Mouse (Mus musculus) heart, postnatal 10 days (tissue): ENCODE measurements around the gene Ifna1. TPM values are rescaled to one million over a fixed set of nuclear protein-coding genes. Genes with fewer than 3 reads are reported as not detected.
A peak's percentile ranks its signal among the peaks of the same experiment; 100 is the strongest.

Source experiments
- DNase-seq, 2 experiments: peaks; one replicate each; pipeline ENCODE4 v3.0.0; 2021
- intact Hi-C: fragments of 180-260 bp; cut with DNase I; formaldehyde crosslinking; loops from one replicate; pipeline ENCODE4 v1.15.1; 2025
- total RNA-seq, 2 experiments: library from RNA; stranded (reverse); gene quantifications; 2 replicates each; pipeline ENCODE4 v1.2.3; 2021

Gene Ifna1
- total RNA-seq, 2 experiments from 2014 or later, result not detected

- DNase-seq, result peak; percentile 24 to 38
- intact Hi-C loops, result loop anchor here (10.0 kb wide), 1 partner anchor 657 kb away; no protein-coding TSS in a partner anchor
Measured at GRCm38 (mm10) chr4:88867926-88868911, 18.3 kb downstream of the Ifna1 start.

- DNase-seq, result peak; percentile 41 to 62
- intact Hi-C loops, result loop anchor here (1.0 to 5.0 kb wide), 2 partner anchors 65 to 257 kb away; no protein-coding TSS in a partner anchor
Measured at GRCm38 (mm10) chr4:88872691-88873090, 22.8 kb downstream of the Ifna1 start.

- intact Hi-C loops, result loop anchor here (5.0 kb wide), 1 partner anchor 72 kb away; no protein-coding TSS in a partner anchor
- DNase-seq, result no peak
Measured at GRCm38 (mm10) chr4:88875435-88876095, 25.7 kb downstream of the Ifna1 start.

- intact Hi-C loops, result loop anchor here (5.0 kb wide), 1 partner anchor 71 kb away; no protein-coding TSS in a partner anchor
- DNase-seq, result no peak
Measured at GRCm38 (mm10) chr4:88876520-88876919, 26.6 kb downstream of the Ifna1 start.

GRCm38 (mm10) chr4:88878246-88878645 lies 28.4 kb downstream of the Ifna1 start:
- DNase-seq, result no peak
- intact Hi-C loops, result loop anchor here (5.0 kb wide), 1 partner anchor 69 kb away; no protein-coding TSS in a partner anchor

GRCm38 (mm10) chr4:88878772-88879171 lies 28.9 kb downstream of the Ifna1 start:
- DNase-seq, result no peak
- intact Hi-C loops, result loop anchor here (5.0 kb wide), 1 partner anchor 69 kb away; no protein-coding TSS in a partner anchor

GRCm38 (mm10) chr4:88880101-88880500 lies 30.2 kb downstream of the Ifna1 start, which contains the start of gene Ifne:
TSS of gene Ifne (minus strand) at chr4:88880201.
- DNase-seq, result no peak

GRCm38 (mm10) chr4:88888236-88888635 lies 38.3 kb downstream of the Ifna1 start:
- DNase-seq, result no peak
- intact Hi-C loops, result no loop called here

More at GRCm38 (mm10) chr4:88880101-88880500, 30.2 kb downstream of the Ifna1 start, which contains the start of gene Ifne:
- intact Hi-C loops, result no loop called here

GRCm38 (mm10) chr4:88893201-88893754 lies 43.4 kb downstream of the Ifna1 start:
- DNase-seq, result no peak
- intact Hi-C loops, result no loop called here

Other genes starting within 250 kb of the Ifna1 start
- not detected for gene Ifna12, start 246.7 kb upstream of the Ifna1 start, total RNA-seq
- not detected for gene C87499, start 215.7 kb upstream of the Ifna1 start, total RNA-seq
- gene Ifna13, start 205.6 kb upstream of the Ifna1 start, total RNA-seq, result not detected
- gene Ifna16, start 173.2 kb upstream of the Ifna1 start, total RNA-seq, result not detected
- gene Ifna2, start 166.2 kb upstream of the Ifna1 start, total RNA-seq, result not detected
- gene Ifnab, start 158.7 kb upstream of the Ifna1 start, total RNA-seq, result not detected
- under 1 TPM; 0.50 TPM for gene Gm26566, start 128.3 kb upstream of the Ifna1 start, total RNA-seq
- gene Klhl9, start 127.6 kb upstream of the Ifna1 start, total RNA-seq, result 10 to 100 TPM; 82.6 to 87.1 TPM
- gene Gm13271, start 95.2 kb upstream of the Ifna1 start, total RNA-seq, result not detected
- not detected for gene Gm13283, start 90.0 kb upstream of the Ifna1 start, total RNA-seq
- not detected for gene Gm13290, start 76.3 kb upstream of the Ifna1 start, total RNA-seq
- not detected for gene Gm13289, start 73.2 kb upstream of the Ifna1 start, total RNA-seq
- not detected for gene Gm13272, start 70.2 kb upstream of the Ifna1 start, total RNA-seq
- not detected for gene Ifnz, start 68.0 kb upstream of the Ifna1 start, total RNA-seq
- gene Gm13276, start 64.4 kb upstream of the Ifna1 start, total RNA-seq, result not detected
- gene Gm13277, start 61.5 kb upstream of the Ifna1 start, total RNA-seq, result not detected
- not detected for gene Gm13278, start 58.5 kb upstream of the Ifna1 start, total RNA-seq
- gene Gm13275, start 55.6 kb upstream of the Ifna1 start, total RNA-seq, result not detected
- gene Gm13279, start 52.7 kb upstream of the Ifna1 start, total RNA-seq, result not detected
- gene Gm13285, start 50.4 kb upstream of the Ifna1 start, total RNA-seq, result under 1 TPM; 0.31 to 0.40 TPM
- gene Gm13287, start 46.8 kb upstream of the Ifna1 start, total RNA-seq, result not detected
- not detected for gene Gm13288, start 44.6 kb upstream of the Ifna1 start, total RNA-seq
- not detected for gene Ifna7, start 33.9 kb upstream of the Ifna1 start, total RNA-seq
- gene Ifna11, start 30.1 kb upstream of the Ifna1 start, total RNA-seq, result not detected
- gene Ifna6, start 22.7 kb upstream of the Ifna1 start, total RNA-seq, result not detected
- not detected for gene Ifna5, start 14.6 kb upstream of the Ifna1 start, total RNA-seq
- gene Ifna4, start 8.2 kb upstream of the Ifna1 start, total RNA-seq, result not detected
- not detected for gene Ifne, start 30.1 kb downstream of the Ifna1 start, total RNA-seq